Mouse (Mus musculus) ES-E14 (cell line): ENCODE data around the gene Pgam1. TPM values are rescaled to one million over a fixed set of nuclear protein-coding genes. Genes with fewer than 3 reads are reported as not detected.

Source experiments
- DNase-seq: peaks from one replicate; pipeline ENCODE4 v3.0.0-alpha.2; 2013; ENCODE audit warnings: low read depth, low spot score
- H3K27ac ChIP-seq: 2 replicates; pipeline ENCODE4 v1.5.1; 2012; ENCODE audit warnings: low read depth, mild to moderate bottlenecking, low read length, moderate library complexity, mixed read lengths; ENCODE audit not compliant: poor library complexity, insufficient read depth, severe bottlenecking
- H3K36me3 ChIP-seq: 2 replicates; pipeline ENCODE4 v1.6.1; 2012; ENCODE audit warnings: mild to moderate bottlenecking, low read length, moderate library complexity, mixed read lengths; ENCODE audit not compliant: control insufficient read depth, poor library complexity, insufficient read depth, severe bottlenecking
- H3K4me1 ChIP-seq, 2 experiments: fragments of 150-350 bp in 1 of 2; sonication (generic) in 1 of 2; 2 replicates each; pipeline ENCODE4 v1.6.1; 2012; ENCODE audit warnings: low read length in 2 of 2, mild to moderate bottlenecking in 1 of 2, mixed read lengths in 1 of 2; ENCODE audit not compliant: control insufficient read depth in 2 of 2, insufficient read depth in 2 of 2, poor library complexity in 1 of 2
- H3K4me3 ChIP-seq, 2 experiments: fragments of 150-350 bp in 1 of 2; sonication (generic) in 1 of 2; 2 replicates each; pipeline ENCODE4 v1.5.1; 2012; ENCODE audit warnings: low read length in 2 of 2, low read depth in 1 of 2, mild to moderate bottlenecking in 1 of 2, mixed read lengths in 1 of 2; ENCODE audit not compliant: insufficient read depth in 1 of 2, poor library complexity in 1 of 2, severe bottlenecking in 1 of 2
- H3K9ac ChIP-seq: 2 replicates; pipeline ENCODE4 v1.6.1; 2012; ENCODE audit warnings: low read depth, mild to moderate bottlenecking, low read length, mixed read lengths; ENCODE audit not compliant: poor library complexity, insufficient read depth, severe bottlenecking
- H3K9me3 ChIP-seq: fragments of 150-350 bp; sonication (generic); 2 replicates; pipeline ENCODE4 v1.6.1; 2012; ENCODE audit warnings: low read depth, mild to moderate bottlenecking, low read length; ENCODE audit not compliant: control insufficient read depth, insufficient read depth
- CHD2 ChIP-seq: IDR thresholded peaks from 2 replicates; pipeline ENCODE4 v1.6.1; 2014; ENCODE audit warnings: mild to moderate bottlenecking, low read depth, low read length, inconsistent platforms
- HCFC1 ChIP-seq: IDR thresholded peaks from 2 replicates; pipeline ENCODE4 v1.6.1; 2012; ENCODE audit warnings: low read length, inconsistent platforms, borderline replicate concordance; ENCODE audit not compliant: insufficient read depth
- MAFK ChIP-seq: IDR thresholded peaks from 2 replicates; pipeline ENCODE4 v1.6.1; 2014; ENCODE audit warnings: mild to moderate bottlenecking, low read depth, low read length, inconsistent platforms; ENCODE audit not compliant: insufficient read depth
- ZC3H11A ChIP-seq: IDR thresholded peaks from 2 replicates; pipeline ENCODE4 v1.6.1; 2012; ENCODE audit warnings: low read depth, mild to moderate bottlenecking, inconsistent platforms, low read length, borderline replicate concordance
- ZNF384 ChIP-seq: IDR thresholded peaks from 2 replicates; pipeline ENCODE4 v1.6.1; 2012; ENCODE audit warnings: low read depth, low read length, inconsistent platforms
- in situ Hi-C, 2 experiments: fragments of 600-800 bp; cut with MboI; formaldehyde crosslinking; loops; one replicate each; pipeline ENCODE4 v1.15.1; 2025; ENCODE audit warnings: low sequenced_read_pairs in 2 of 2, inconsistent platforms in 1 of 2; ENCODE audit not compliant: unreplicated experiment in 2 of 2
- total RNA-seq: library from RNA; depleted of rRNA; stranded (reverse); fragments of 300-350 nt; gene quantifications from 2 replicates; pipeline ENCODE4 v1.2.3, GENCODE M21; 2012

The Pgam1 gene
- total RNA-seq, 1 experiment: 881 TPM

DNA sequence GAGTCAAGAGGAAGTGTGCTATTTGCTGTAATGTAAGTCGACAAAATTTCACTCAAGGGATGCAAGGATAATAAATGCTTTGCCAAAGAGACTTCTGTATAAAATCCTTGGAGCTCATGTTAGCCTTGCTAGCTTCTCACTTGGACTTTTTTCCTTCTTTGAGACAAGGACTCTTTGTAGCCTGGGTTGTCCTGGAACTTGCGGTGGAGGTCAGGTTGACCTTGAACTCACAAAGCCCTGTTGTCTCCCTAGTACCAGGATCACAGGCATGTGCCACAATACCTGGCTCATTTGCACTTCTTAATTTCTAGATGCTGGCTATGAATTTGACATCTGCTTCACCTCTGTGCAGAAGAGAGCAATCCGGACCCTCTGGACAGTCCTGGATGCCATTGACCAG lies 3.6 kb downstream of the Pgam1 start:
- no peak for DNase-seq
- Histone ChIP-seq H3K4me1 (peaks cover 2 to 4% of the 10 kb centered on the region in 2 experiments; a peak in 3 of 4 replicates), H3K36me3 (peaks cover 40% of the 10 kb centered on the region), H3K9ac (no peak overlapping the region), H3K9me3 (no peaks in the 10 kb centered on the region), H3K27ac (no peak overlapping the region), H3K4me3 (peak overlapping the region in 1 of 2 experiments; percentile 34; a peak in 1 of 4 replicates)
- in situ Hi-C loops: no loop called here
- TF ChIP-seq ZNF384 (no peak), HCFC1 (no peak), MAFK (no peak), ZC3H11A (no peak), CHD2 (no peak)

DNA sequence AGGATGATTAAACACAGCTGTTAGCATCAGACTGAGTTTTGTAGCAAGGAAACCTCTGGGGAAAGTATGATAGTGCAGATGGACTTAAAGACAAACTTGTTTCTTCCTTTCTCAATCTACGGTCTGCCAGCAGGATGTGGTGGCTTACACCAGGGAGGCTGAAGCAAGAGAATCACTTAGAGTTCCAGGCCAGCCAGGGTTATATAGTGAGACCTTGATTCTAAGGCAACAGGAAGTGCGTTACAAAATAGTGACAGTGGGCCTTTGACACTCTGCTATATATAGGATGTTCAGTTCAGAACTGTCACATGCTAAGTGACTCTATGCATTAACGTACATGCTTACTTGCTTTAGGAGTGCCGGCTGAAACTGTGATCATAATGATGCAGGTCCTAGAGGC lies 5.1 kb downstream of the Pgam1 start:
- no peak for DNase-seq

GRCm38 (mm10) chr19:41919471-41919870 lies 7.7 kb downstream of the Pgam1 start:
- Histone ChIP-seq H3K27ac (no peak overlapping the region), H3K36me3 (peaks cover 43% of the 10 kb centered on the region)
- in situ Hi-C loops: no loop called here

More for the DNA sequence above, 5.1 kb downstream of the Pgam1 start:
- in situ Hi-C loops: no loop called here
- Histone ChIP-seq H3K36me3 (peaks cover 41% of the 10 kb centered on the region), H3K9me3 (no peaks in the 10 kb centered on the region), H3K27ac (no peak overlapping the region), H3K4me3 (no peak overlapping the region), H3K4me1 (peaks cover 2 to 4% of the 10 kb centered on the region in 2 experiments; a peak in 3 of 4 replicates), H3K9ac (no peak overlapping the region)
- no peak for TF ChIP-seq MAFK
- TF ChIP-seq HCFC1: no peak
- TF ChIP-seq ZNF384: no peak
- TF ChIP-seq ZC3H11A: no peak
- TF ChIP-seq CHD2: no peak

GRCm38 (mm10) chr19:41920412-41921067 lies 8.8 kb downstream of the Pgam1 start:
- no peak for DNase-seq
- H3K36me3 ChIP-seq: peaks cover 42% of the 10 kb centered on the region
- in situ Hi-C loops: no loop called here

More at GRCm38 (mm10) chr19:41919471-41919870, 7.7 kb downstream of the Pgam1 start:
- Histone ChIP-seq H3K9ac (no peak overlapping the region), H3K9me3 (no peaks in the 10 kb centered on the region), H3K4me3 (no peak overlapping the region), H3K4me1 (peaks cover 2 to 4% of the 10 kb centered on the region in 2 experiments; a peak in 2 of 4 replicates)
- TF ChIP-seq HCFC1 (no peak), MAFK (no peak), CHD2 (no peak), ZC3H11A (no peak), ZNF384 (no peak)
- no peak for DNase-seq

More at GRCm38 (mm10) chr19:41920412-41921067, 8.8 kb downstream of the Pgam1 start:
- Histone ChIP-seq H3K4me3 (no peak overlapping the region), H3K9me3 (no peaks in the 10 kb centered on the region), H3K27ac (no peak overlapping the region), H3K9ac (no peak overlapping the region), H3K4me1 (no peaks in the 10 kb centered on the region)
- TF ChIP-seq ZC3H11A: no peak
- TF ChIP-seq HCFC1: no peak
- TF ChIP-seq MAFK: no peak
